ENCODE assay signal across 15 mouse cellular contexts in genomic region chr8:3609816-3610150, GRCm38 (mm10). TPM values are rescaled to one million over a fixed set of nuclear protein-coding genes. Genes with fewer than 3 reads are reported as not detected.
A peak's percentile ranks its signal among the peaks of the same experiment; 100 is the strongest.
DNase-seq lines count a peak whose midpoint lies in the region; ATAC-seq lines count a peak whose summit lies in the region.
"Had no signal": no experiment of that assay in that cellular context is flagged by ENCODE, and none has a peak within 500 bp of the region (broad histone marks: within the 10 kb centered on the region; RNA-seq: fewer than 3 reads in every experiment).

No protein-coding gene starts in this region.

- DNase-seq in lung, adult 18-20 months, result peak; percentile 77 to 85
- no peak for DNase-seq in lung, postnatal 14 days
- peak; percentile 91 for DNase-seq in kidney, adult 11 months
- no peak for DNase-seq in midbrain, embryonic 14.5 days
- DNase-seq in limb, embryonic 10.5 days (ENCODE audit: low spot score), result no peak
- DNase-seq: cerebellum, adult 11-12 months; embryo, embryonic 11 days had no signal

- H3K27me3 ChIP-seq in kidney, embryonic 16.5 days (ENCODE audit: insufficient read depth, low read length), result no peaks in the 10 kb centered on the region
- no peaks in the 10 kb centered on the region for H3K27me3 ChIP-seq in stomach, embryonic 15.5 days (replicated peaks)
- no peaks in the 10 kb centered on the region for H3K27me3 ChIP-seq in midbrain, embryonic 14.5 days (ENCODE audit: control insufficient read depth, insufficient read depth, low read length)
- H3K27me3 ChIP-seq in limb, embryonic 10.5 days (ENCODE audit: low read depth, poor library complexity, severe bottlenecking), result no peaks in the 10 kb centered on the region
- H3K27me3 ChIP-seq: limb, embryonic 15.5 days; midbrain, embryonic 15.5 days had no signal

- H3K9me3 ChIP-seq in kidney, embryonic 16.5 days (ENCODE audit: low read length), result no peaks in the 10 kb centered on the region
- no peaks in the 10 kb centered on the region for H3K9me3 ChIP-seq in stomach, embryonic 15.5 days
- H3K9me3 ChIP-seq in midbrain, embryonic 14.5 days (ENCODE audit: control insufficient read depth, low read length), result no peaks in the 10 kb centered on the region
- no peaks in the 10 kb centered on the region for H3K9me3 ChIP-seq in limb, embryonic 10.5 days (replicated peaks)
- H3K9me3 ChIP-seq: limb, embryonic 15.5 days; midbrain, embryonic 15.5 days had no signal

- H3K27ac ChIP-seq in kidney, embryonic 16.5 days (ENCODE audit: low read length), result peak overlapping the region; percentile 17
- peak overlapping the region; percentile 1; the same call in 1 of the 2 replicates for H3K27ac ChIP-seq in stomach, embryonic 15.5 days
- H3K27ac ChIP-seq in midbrain, embryonic 14.5 days (replicated peaks; ENCODE audit: low read depth, low read length), result no peak overlapping the region
- no peak overlapping the region for H3K27ac ChIP-seq in limb, embryonic 10.5 days
- H3K27ac ChIP-seq: hindbrain, embryonic 14.5 days; limb, embryonic 15.5 days; midbrain, embryonic 15.5 days had no signal

- H3K4me3 ChIP-seq in kidney, embryonic 16.5 days (ENCODE audit: low read length), result no peak overlapping the region
- H3K4me3 ChIP-seq in stomach, embryonic 15.5 days (replicated peaks), result no peak overlapping the region
- no peak overlapping the region for H3K4me3 ChIP-seq in midbrain, embryonic 14.5 days (replicated peaks; ENCODE audit: low read depth, low read length)
- H3K4me3 ChIP-seq in limb, embryonic 10.5 days, result no peak overlapping the region
- H3K4me3 ChIP-seq: limb, embryonic 15.5 days; midbrain, embryonic 15.5 days had no signal

- peak; percentile 46; the same call in 1 of the 2 replicates for ATAC-seq in kidney, embryonic 16.5 days (ENCODE audit: low FRiP score, low TSS enrichment)
- ATAC-seq in stomach, embryonic 15.5 days (ENCODE audit: insufficient read depth, low FRiP score, low read depth), result no peak; the same call in 1 of the 2 replicates
- ATAC-seq in midbrain, embryonic 14.5 days (ENCODE audit: low FRiP score, low TSS enrichment), result no peak
- ATAC-seq: activated CD4-positive, CD25-positive, alpha-beta regulatory T cell, adult 4 months; CD4-positive, CD25-positive, alpha-beta regulatory T cell, adult 4 months had no signal

- H3K4me2 ChIP-seq in kidney, embryonic 16.5 days (replicated peaks; ENCODE audit: low read depth, low read length), result no peak overlapping the region
- H3K4me2 ChIP-seq in stomach, embryonic 15.5 days, result no peak overlapping the region
- H3K4me2 ChIP-seq in midbrain, embryonic 14.5 days (ENCODE audit: low read length), result no peak overlapping the region
- H3K4me2 ChIP-seq: hindbrain, embryonic 14.5 days; limb, embryonic 15.5 days; midbrain, embryonic 15.5 days had no signal

- H3K9ac ChIP-seq in kidney, embryonic 16.5 days (replicated peaks; ENCODE audit: low read length), result no peak overlapping the region
- no peak overlapping the region for H3K9ac ChIP-seq in stomach, embryonic 15.5 days
- no peak overlapping the region for H3K9ac ChIP-seq in midbrain, embryonic 14.5 days (replicated peaks; ENCODE audit: low read length)
- H3K9ac ChIP-seq: hindbrain, embryonic 14.5 days; limb, embryonic 15.5 days; midbrain, embryonic 15.5 days had no signal

- H3K36me3 ChIP-seq in kidney, embryonic 16.5 days (ENCODE audit: insufficient read depth, low read length), result peaks cover 63% of the 10 kb centered on the region
- H3K36me3 ChIP-seq in stomach, embryonic 15.5 days, result peaks cover 57% of the 10 kb centered on the region
- peaks cover 98% of the 10 kb centered on the region for H3K36me3 ChIP-seq in midbrain, embryonic 14.5 days (ENCODE audit: control insufficient read depth, insufficient read depth, low read length)
- peaks cover 91% of the 10 kb centered on the region for H3K36me3 ChIP-seq in limb, embryonic 10.5 days

- H3K4me1 ChIP-seq in kidney, embryonic 16.5 days (ENCODE audit: insufficient read depth, low read length), result no peaks in the 10 kb centered on the region
- 0 out of 2 replicates have a peak, but pooled peaks cover 4% of the 10 kb centered on the region for H3K4me1 ChIP-seq in stomach, embryonic 15.5 days
- H3K4me1 ChIP-seq in midbrain, embryonic 14.5 days (ENCODE audit: control insufficient read depth, insufficient read depth, low read length), result no peaks in the 10 kb centered on the region
- no peaks in the 10 kb centered on the region for H3K4me1 ChIP-seq in limb, embryonic 10.5 days
- H3K4me1 ChIP-seq: midbrain, embryonic 15.5 days had no signal

- WGBS in kidney, embryonic 16.5 days, result 79% methylated on average over 6 of the region's 6 CpGs
- whole genome bisulfite sequencing in stomach, embryonic 15.5 days, result 74% methylated on average over 6 of the region's 6 CpGs
- WGBS in midbrain, embryonic 14.5 days, result 87% methylated on average over 6 of the region's 6 CpGs
- WGBS in limb, embryonic 10.5 days, result 86% methylated on average over 6 of the region's 6 CpGs

RNA-seq across cellular contexts. Expression of gene Xab2, which starts 11.3 kb away (rescaled TPM):
- polyA plus RNA-seq in kidney, embryonic 16.5 days (2015; fragmentation: Nextera tagmentation; extraction: Ambion mirVana), result 75.2 and 76.9 TPM in 2 replicates
- polyA plus RNA-seq in stomach, embryonic 15.5 days (2015; fragmentation: Nextera tagmentation; extraction: Ambion mirVana), result 48.9 and 49.2 TPM in 2 replicates
- polyA plus RNA-seq in midbrain, embryonic 14.5 days (2014; fragmentation: Nextera tagmentation; extraction: Ambion mirVana), result 47.5 and 51.1 TPM in 2 replicates
- polyA plus RNA-seq in limb, embryonic 10.5 days (2016; fragmentation: Nextera tagmentation; extraction: Ambion mirVana), result 76.0 and 78.7 TPM in 2 replicates

RNA-seq across cellular contexts. Expression of gene Pet100, which starts 11.6 kb away (rescaled TPM):
- 85.9 and 90.4 TPM in 2 replicates for polyA plus RNA-seq in kidney, embryonic 16.5 days (2015; fragmentation: Nextera tagmentation; extraction: Ambion mirVana)
- polyA plus RNA-seq in stomach, embryonic 15.5 days (2015; fragmentation: Nextera tagmentation; extraction: Ambion mirVana), result 85.1 and 98.6 TPM in 2 replicates
- polyA plus RNA-seq in midbrain, embryonic 14.5 days (2014; fragmentation: Nextera tagmentation; extraction: Ambion mirVana), result 95.5 and 103 TPM in 2 replicates
- polyA plus RNA-seq in limb, embryonic 10.5 days (2016; fragmentation: Nextera tagmentation; extraction: Ambion mirVana), result 92.1 and 92.9 TPM in 2 replicates

RNA-seq across cellular contexts. Expression of gene Pcp2, which starts 15.6 kb away (rescaled TPM):
- 0.48 and 0.51 TPM in 2 replicates for polyA plus RNA-seq in kidney, embryonic 16.5 days (2015; fragmentation: Nextera tagmentation; extraction: Ambion mirVana)
- 0.17 TPM in 1 of 2 replicates, not detected in the other for polyA plus RNA-seq in stomach, embryonic 15.5 days (2015; fragmentation: Nextera tagmentation; extraction: Ambion mirVana)
- polyA plus RNA-seq in midbrain, embryonic 14.5 days (2014; fragmentation: Nextera tagmentation; extraction: Ambion mirVana), result 6.5 and 12.4 TPM in 2 replicates
- 1.0 and 1.3 TPM in 2 replicates for polyA plus RNA-seq in limb, embryonic 10.5 days (2016; fragmentation: Nextera tagmentation; extraction: Ambion mirVana)
- polyA plus RNA-seq: activated CD4-positive, CD25-positive, alpha-beta regulatory T cell, adult 4 months; CD4-positive, CD25-positive, alpha-beta regulatory T cell, adult 4 months; neural tube, embryonic 11.5 days had no signal

RNA-seq across cellular contexts. Expression of gene Stxbp2, which starts 21.0 kb away (rescaled TPM):
- polyA plus RNA-seq in kidney, embryonic 16.5 days (2015; fragmentation: Nextera tagmentation; extraction: Ambion mirVana), result 102 and 105 TPM in 2 replicates
- polyA plus RNA-seq in stomach, embryonic 15.5 days (2015; fragmentation: Nextera tagmentation; extraction: Ambion mirVana), result 105 and 118 TPM in 2 replicates
- polyA plus RNA-seq in midbrain, embryonic 14.5 days (2014; fragmentation: Nextera tagmentation; extraction: Ambion mirVana), result 21.3 and 26.6 TPM in 2 replicates
- 28.6 and 29.8 TPM in 2 replicates for polyA plus RNA-seq in limb, embryonic 10.5 days (2016; fragmentation: Nextera tagmentation; extraction: Ambion mirVana)

RNA-seq across cellular contexts. Expression of gene Camsap3, which starts 22.7 kb away (rescaled TPM):
- 13.7 and 16.8 TPM in 2 replicates for polyA plus RNA-seq in kidney, embryonic 16.5 days (2015; fragmentation: Nextera tagmentation; extraction: Ambion mirVana)
- polyA plus RNA-seq in stomach, embryonic 15.5 days (2015; fragmentation: Nextera tagmentation; extraction: Ambion mirVana), result 16.7 and 17.2 TPM in 2 replicates
- polyA plus RNA-seq in midbrain, embryonic 14.5 days (2014; fragmentation: Nextera tagmentation; extraction: Ambion mirVana), result 43.1 and 49.0 TPM in 2 replicates
- polyA plus RNA-seq in limb, embryonic 10.5 days (2016; fragmentation: Nextera tagmentation; extraction: Ambion mirVana), result 5.3 and 6.0 TPM in 2 replicates
- polyA plus RNA-seq: activated CD4-positive, CD25-positive, alpha-beta regulatory T cell, adult 4 months; CD4-positive, CD25-positive, alpha-beta regulatory T cell, adult 4 months had no signal

Comparison
In these comparisons a context has a peak if more than half of its experiments do, and no peak if none do; other contexts are left out.
1. DNase-seq: peak in lung, adult 18-20 months (2 of 2) and kidney, adult 11 months (single experiment); none in lung, postnatal 14 days (single experiment), midbrain, embryonic 14.5 days (single experiment) and limb, embryonic 10.5 days (single experiment).
2. H3K27ac ChIP-seq: peak in kidney, embryonic 16.5 days (single experiment) and stomach, embryonic 15.5 days (single experiment); none in midbrain, embryonic 14.5 days (single experiment) and limb, embryonic 10.5 days (single experiment).